Mouse (Mus musculus) embryonic facial prominence, embryonic 13.5 days (tissue): Measurements from ENCODE around the gene Acot2. TPM values are rescaled to one million over a fixed set of nuclear protein-coding genes. Genes with fewer than 3 reads are reported as not detected.
"Not testable (repeated sequence)": the region's sequence is repeated elsewhere in the genome, so short reads cannot be mapped to it uniquely, and the experiment has no call there.

ENCODE experiments used
- ATAC-seq: fragments of 200-750 bp; cut with Nextera tagmentation; 2 replicates; pipeline ENCODE4 v1.8.0; 2017; ENCODE audit warnings: low read depth; ENCODE audit not compliant: insufficient number of reproducible peaks, insufficient read depth, low FRiP score, low TSS enrichment
- H3K27ac ChIP-seq: fragments of 300-500 bp; sonication (generic); 2 replicates; pipeline ENCODE4 v1.5.1; 2015; ENCODE audit warnings: moderate library complexity, mild to moderate bottlenecking, inconsistent platforms
- H3K27me3 ChIP-seq: fragments of 300-500 bp; sonication (generic); 2 replicates; pipeline ENCODE4 v1.6.1; 2015; ENCODE audit warnings: mild to moderate bottlenecking, inconsistent platforms
- H3K36me3 ChIP-seq: fragments of 300-500 bp; sonication (generic); 2 replicates; pipeline ENCODE4 v1.6.1; 2015; ENCODE audit warnings: mild to moderate bottlenecking, inconsistent platforms
- H3K4me1 ChIP-seq: fragments of 300-500 bp; sonication (generic); 2 replicates; pipeline ENCODE4 v1.6.1; 2015; ENCODE audit warnings: inconsistent platforms
- H3K4me2 ChIP-seq: fragments of 300-500 bp; sonication (generic); 2 replicates; pipeline ENCODE4 v1.6.1; 2015; ENCODE audit warnings: moderate library complexity, mild to moderate bottlenecking, inconsistent platforms
- H3K4me3 ChIP-seq: fragments of 300-500 bp; sonication (generic); 2 replicates; pipeline ENCODE4 v1.5.1; 2015; ENCODE audit warnings: mild to moderate bottlenecking, inconsistent platforms
- H3K9ac ChIP-seq: fragments of 300-500 bp; sonication (generic); 2 replicates; pipeline ENCODE4 v1.6.1; 2015; ENCODE audit warnings: mild to moderate bottlenecking, inconsistent platforms
- H3K9me3 ChIP-seq: fragments of 300-500 bp; sonication (generic); 2 replicates; pipeline ENCODE4 v1.6.1; 2016; ENCODE audit warnings: inconsistent platforms
- WGBS: fragments of 180-500 bp; shearing (Covaris S2); methylation state at CpG from one replicate; pipeline ENCODE4 v1.1.7; 2015; ENCODE audit warnings: mixed read lengths; 5-methylcytosine and 5-hydroxymethylcytosine counted together
- polyA plus RNA-seq: library from polyadenylated mRNA; unstranded; fragments of >200 nt; fragmentation: Nextera tagmentation; extraction: Ambion mirVana; gene quantifications from 2 replicates; pipeline ENCODE4 v1.2.1, GENCODE M21; 2015

Gene Acot2
- polyA plus RNA-seq, 1 experiment from 2014 or later: 20.8 TPM

GRCm38 (mm10) chr12:83998341-83999107, 10.9 kb downstream of the Acot2 start:
- Histone ChIP-seq H3K9me3 (peaks cover 5% of the 10 kb centered on the region; the same call in 1 of the 2 replicates), H3K4me1 (no peaks in the 10 kb centered on the region), H3K36me3 (peaks cover 5% of the 10 kb centered on the region), H3K9ac (no peak overlapping the region), H3K27ac (no peak overlapping the region), H3K27me3 (no peaks in the 10 kb centered on the region), H3K4me2 (no peak overlapping the region), H3K4me3 (no peak overlapping the region)
- 58% methylated on average over 11 of the region's 11 CpGs for WGBS
- ATAC-seq: no peak

- H3K27me3 ChIP-seq, H3K27ac ChIP-seq, H3K4me1 ChIP-seq, H3K9me3 ChIP-seq, H3K9ac ChIP-seq, ATAC-seq, H3K36me3 ChIP-seq, H3K4me3 ChIP-seq, H3K4me2 ChIP-seq: not testable (repeated sequence)
- 74% methylated on average over 8 of the region's 8 CpGs for WGBS
Observed at GRCm38 (mm10) chr12:83999237-83999636, 11.6 kb downstream of the Acot2 start.

GRCm38 (mm10) chr12:84000418-84000817, 12.8 kb downstream of the Acot2 start:
- Histone ChIP-seq H3K9ac (no peak overlapping the region), H3K4me2 (no peak overlapping the region), H3K36me3 (no peaks in the 10 kb centered on the region), H3K4me1 (no peaks in the 10 kb centered on the region), H3K4me3 (no peak overlapping the region), H3K27ac (no peak overlapping the region), H3K27me3 (no peaks in the 10 kb centered on the region), H3K9me3 (peaks cover 5% of the 10 kb centered on the region; the same call in 1 of the 2 replicates)
- ATAC-seq: no peak
- 91% methylated on average over 3 of the region's 3 CpGs for WGBS

DNA sequence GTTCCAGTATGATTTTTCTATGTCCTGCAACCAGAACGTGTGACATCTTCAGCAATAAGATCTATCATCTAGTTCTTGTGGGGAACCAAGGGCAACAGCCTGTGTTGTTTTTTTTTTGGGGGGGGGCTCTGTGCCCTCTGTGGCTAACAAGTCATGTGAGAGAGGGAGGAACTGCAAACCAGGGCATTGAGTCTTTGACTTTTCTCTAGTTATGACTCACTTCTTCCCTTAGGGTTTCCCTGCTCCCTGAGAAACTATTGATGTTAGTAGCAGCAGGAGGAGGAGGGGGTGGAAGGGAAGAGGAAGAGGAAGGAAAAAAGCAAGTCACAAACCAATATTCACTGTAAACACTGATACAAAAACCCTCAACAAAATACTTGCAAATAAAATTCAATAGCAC, 16.2 kb downstream of the Acot2 start:
- peaks cover 5% of the 10 kb centered on the region; the same call in 1 of the 2 replicates for H3K9me3 ChIP-seq
- H3K4me3 ChIP-seq: no peak overlapping the region
- H3K27ac ChIP-seq: no peak overlapping the region
- H3K36me3 ChIP-seq: no peaks in the 10 kb centered on the region
- WGBS: 88% methylated on average over 1 of the region's 1 CpGs
- H3K9ac ChIP-seq: no peak overlapping the region
- H3K4me2 ChIP-seq: no peak overlapping the region
- H3K4me1 ChIP-seq: peaks cover 6% of the 10 kb centered on the region
- ATAC-seq: no peak
- no peaks in the 10 kb centered on the region for H3K27me3 ChIP-seq

DNA sequence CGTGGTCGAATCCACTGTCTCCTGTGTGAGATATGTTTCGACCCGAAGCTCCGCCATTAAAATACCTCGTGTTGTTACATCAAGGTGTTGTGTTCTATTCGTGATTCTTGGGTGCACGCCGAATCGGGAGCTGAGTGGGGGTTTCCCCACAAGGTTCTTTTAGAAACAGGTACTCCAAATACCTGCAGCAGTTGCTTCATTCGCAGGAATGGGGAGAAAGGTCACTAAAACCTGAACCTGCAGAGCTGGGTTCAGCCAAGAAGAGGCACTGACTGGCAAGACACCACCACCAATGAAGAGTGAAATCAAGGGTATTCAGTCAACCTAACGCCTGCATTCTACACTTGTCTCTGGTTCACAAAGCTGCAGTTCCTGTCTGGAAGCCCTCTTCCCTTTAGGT, 20.6 kb downstream of the Acot2 start:
- Histone ChIP-seq H3K27me3 (no peaks in the 10 kb centered on the region), H3K9ac (no peak overlapping the region), H3K36me3 (no peaks in the 10 kb centered on the region), H3K4me1 (peaks cover 23% of the 10 kb centered on the region), H3K4me2 (no peak overlapping the region), H3K9me3 (no peaks in the 10 kb centered on the region), H3K4me3 (no peak overlapping the region), H3K27ac (no peak overlapping the region)
- 89% methylated on average over 12 of the region's 12 CpGs for WGBS
- no peak for ATAC-seq

DNA sequence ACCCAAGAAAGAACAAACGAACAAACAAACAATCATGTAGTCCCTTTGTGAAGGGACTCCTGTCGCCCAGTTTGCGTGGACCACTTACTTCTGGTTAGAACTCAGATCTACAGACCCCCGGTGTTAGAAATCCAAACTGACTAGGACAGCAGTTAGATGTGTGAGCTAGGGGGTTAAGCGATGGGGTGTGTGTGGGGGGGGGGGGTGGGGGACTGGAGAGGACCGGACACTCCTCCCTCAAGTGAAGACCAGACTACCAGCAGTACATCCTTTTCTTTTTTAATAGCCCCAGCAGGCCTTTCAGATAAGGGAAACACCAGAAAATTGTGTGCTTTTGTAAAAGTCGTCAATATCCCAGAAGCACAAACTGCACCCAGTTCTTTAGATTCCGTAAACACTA, 21.1 kb downstream of the Acot2 start:
- H3K4me3 ChIP-seq: peak overlapping the region; percentile 51

GRCm38 (mm10) chr12:84009171-84009965, 21.7 kb downstream of the Acot2 start, which contains the start of gene Acot1:
TSS of gene Acot1 (plus strand) at chr12:84009490.
- WGBS: 1% methylated on average over 54 of the region's 70 CpGs
- H3K9me3 ChIP-seq, H3K27me3 ChIP-seq, H3K36me3 ChIP-seq: not testable (repeated sequence)
- H3K27ac ChIP-seq: peak within 1 kb of the TSS; percentile 64
- H3K4me2 ChIP-seq: peak within 1 kb of the TSS; percentile 60
- H3K4me3 ChIP-seq: peak within 1 kb of the TSS; percentile 51
- peak; percentile 87 for ATAC-seq
- peaks cover 23% of the 10 kb centered on the region for H3K4me1 ChIP-seq
- H3K9ac ChIP-seq: peak within 1 kb of the TSS; percentile 72

More for the DNA sequence above, 21.1 kb downstream of the Acot2 start:
- H3K9me3 ChIP-seq: no peaks in the 10 kb centered on the region
- WGBS: 66% methylated on average over 8 of the region's 8 CpGs
- H3K36me3 ChIP-seq: no peaks in the 10 kb centered on the region
- H3K4me2 ChIP-seq: peak overlapping the region; percentile 60
- no peak for ATAC-seq
- peak overlapping the region; percentile 64 for H3K27ac ChIP-seq
- H3K4me1 ChIP-seq: peaks cover 23% of the 10 kb centered on the region
- H3K27me3 ChIP-seq: no peaks in the 10 kb centered on the region
- H3K9ac ChIP-seq: peak overlapping the region; percentile 72

GRCm38 (mm10) chr12:84010201-84010600, 22.5 kb downstream of the Acot2 start:
- H3K27me3 ChIP-seq: no peaks in the 10 kb centered on the region
- peak overlapping the region; percentile 72; the same call in 1 of the 2 replicates for H3K9ac ChIP-seq
- no peaks in the 10 kb centered on the region for H3K9me3 ChIP-seq
- peaks cover 23% of the 10 kb centered on the region for H3K4me1 ChIP-seq
- H3K27ac ChIP-seq: no peak overlapping the region
- peak overlapping the region; percentile 51 for H3K4me3 ChIP-seq
- H3K4me2 ChIP-seq: peak overlapping the region; percentile 60
- no peak for ATAC-seq
- 85% methylated on average over 3 of the region's 3 CpGs for WGBS
- H3K36me3 ChIP-seq: peaks cover under 1% of the 10 kb centered on the region; the same call in 1 of the 2 replicates

DNA sequence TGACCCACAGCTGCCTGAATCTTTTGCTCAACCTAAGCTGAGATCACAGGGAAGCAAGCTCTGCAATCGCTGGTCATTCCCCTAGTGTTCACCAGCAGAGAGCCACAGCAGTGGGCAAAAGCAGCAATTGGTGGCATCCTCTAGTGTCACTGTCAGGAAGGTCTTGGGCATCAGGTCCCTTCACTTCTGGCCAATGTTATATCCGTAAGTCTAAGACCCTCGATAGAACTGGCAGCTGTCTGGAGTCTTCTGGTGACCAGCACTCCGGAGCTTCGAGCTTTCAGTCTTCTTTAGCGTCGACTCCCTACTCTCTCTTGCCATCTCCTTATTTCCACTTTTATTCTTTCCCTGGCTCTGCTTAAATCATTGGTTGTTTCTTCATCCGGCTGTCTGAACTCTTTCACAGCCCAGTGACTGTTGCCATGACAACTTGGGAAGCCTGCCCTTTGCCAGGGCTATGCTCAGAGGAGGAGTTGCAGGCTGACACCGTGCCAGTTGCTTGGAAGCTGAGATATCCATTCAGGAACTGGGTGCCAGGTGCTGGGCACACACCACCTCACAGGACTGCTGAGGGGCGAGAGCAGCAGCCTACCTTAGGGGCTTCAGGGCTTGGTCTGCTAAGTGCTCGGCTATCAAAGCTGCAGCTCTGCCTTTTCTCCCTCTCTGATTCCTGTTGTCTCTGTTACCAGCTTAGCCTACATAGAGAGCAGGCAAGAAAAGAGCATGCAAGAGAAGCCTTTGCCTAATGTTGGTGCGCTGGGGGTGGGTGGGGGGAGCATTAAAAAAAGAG, 23.8 kb downstream of the Acot2 start:
- H3K36me3 ChIP-seq: peaks cover 8% of the 10 kb centered on the region
- peak overlapping the region; percentile 60 for H3K4me2 ChIP-seq
- ATAC-seq: 0 out of 2 replicates have a peak, but pooled peaks have one; percentile 48
- no peaks in the 10 kb centered on the region for H3K27me3 ChIP-seq
- H3K4me1 ChIP-seq: peaks cover 23% of the 10 kb centered on the region
- H3K27ac ChIP-seq: no peak overlapping the region
- H3K4me3 ChIP-seq: no peak overlapping the region
- WGBS: 54% methylated on average over 12 of the region's 12 CpGs
- 0 out of 2 replicates have a peak overlapping the region, but pooled peaks have one; percentile 22 for H3K9ac ChIP-seq
- H3K9me3 ChIP-seq: no peaks in the 10 kb centered on the region

- Histone ChIP-seq H3K36me3 (peaks cover 12% of the 10 kb centered on the region), H3K27ac (no peak overlapping the region), H3K9ac (no peak overlapping the region), H3K4me1 (peaks cover 23% of the 10 kb centered on the region), H3K4me3 (no peak overlapping the region), H3K4me2 (no peak overlapping the region), H3K9me3 (no peaks in the 10 kb centered on the region), H3K27me3 (no peaks in the 10 kb centered on the region)
- no peak for ATAC-seq
- 80% methylated on average over 6 of the region's 6 CpGs for WGBS
Observed at GRCm38 (mm10) chr12:84013130-84013529, 25.5 kb downstream of the Acot2 start.

DNA sequence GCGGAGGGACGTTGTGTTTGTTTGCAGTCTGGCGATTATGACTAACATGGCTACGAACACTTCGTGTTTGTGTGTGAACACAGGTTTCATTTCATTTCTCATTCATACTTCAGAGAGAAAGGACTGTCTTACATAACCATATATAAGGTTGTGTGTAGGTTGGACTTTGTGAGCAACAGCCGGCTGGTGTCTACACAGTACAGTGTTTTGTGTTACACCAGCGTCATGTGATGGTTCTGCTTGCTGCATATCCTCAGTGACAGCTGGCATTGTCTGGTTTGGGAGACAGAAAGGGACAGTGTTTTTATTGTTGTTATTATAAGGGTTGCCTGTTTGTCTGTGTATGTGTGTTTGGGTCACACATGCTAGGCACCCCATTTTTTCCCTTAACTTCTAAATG, 26.0 kb downstream of the Acot2 start:
- Histone ChIP-seq H3K9ac (no peak overlapping the region), H3K36me3 (peaks cover 16% of the 10 kb centered on the region), H3K4me1 (peaks cover 18% of the 10 kb centered on the region), H3K4me2 (no peak overlapping the region), H3K27me3 (no peaks in the 10 kb centered on the region), H3K9me3 (no peaks in the 10 kb centered on the region), H3K4me3 (no peak overlapping the region), H3K27ac (no peak overlapping the region)
- ATAC-seq: no peak
- 93% methylated on average over 7 of the region's 7 CpGs for WGBS
